Comparison of ENCODE assay signal across 11 mouse cellular contexts in genomic region chr2:168981448-168981847, GRCm38 (mm10). TPM values are rescaled to one million over a fixed set of nuclear protein-coding genes. Genes with fewer than 3 reads are reported as not detected.
DNase-seq lines count a peak whose midpoint lies in the region; ATAC-seq and TF ChIP-seq lines count a peak whose summit lies in the region.
"Had no signal": no experiment of that assay in that cellular context is flagged by ENCODE, and none has a peak within 500 bp of the region (broad histone marks: within the 10 kb centered on the region; RNA-seq: fewer than 3 reads in every experiment).

No protein-coding gene starts in this region.

- H3K4me3 ChIP-seq in heart, embryonic 15.5 days: 0 out of 2 replicates have a peak overlapping the region, but pooled peaks have one; percentile 15
- H3K4me3 ChIP-seq in E14TG2a.4 (replicated peaks; ENCODE audit: low read length): peak overlapping the region; percentile 85
- H3K4me3 ChIP-seq in cortical plate, adult 2 months (ENCODE audit: insufficient read depth, low read length): 0 out of 2 replicates have a peak overlapping the region, but pooled peaks have one; percentile 15
- H3K4me3 ChIP-seq in liver, embryonic 15.5 days (replicated peaks): 0 out of 2 replicates have a peak overlapping the region, but pooled peaks have one; percentile 8
- H3K4me3 ChIP-seq in kidney, embryonic 16.5 days (ENCODE audit: low read length): no peak overlapping the region
- H3K4me3 ChIP-seq: forebrain, embryonic 13.5 days; kidney, embryonic 15.5 days; limb, embryonic 15.5 days had no signal

- H3K4me2 ChIP-seq in heart, embryonic 15.5 days: peak overlapping the region; percentile 21; the same call in 1 of the 2 replicates
- 0 out of 2 replicates have a peak overlapping the region, but pooled peaks have one; percentile 39 for H3K4me2 ChIP-seq in liver, embryonic 15.5 days
- H3K4me2 ChIP-seq in kidney, embryonic 16.5 days (replicated peaks; ENCODE audit: low read depth, low read length): no peak overlapping the region
- H3K4me2 ChIP-seq: forebrain, embryonic 13.5 days; kidney, embryonic 15.5 days; limb, embryonic 15.5 days had no signal

- WGBS in heart, embryonic 15.5 days: 58% methylated on average over 12 of the region's 12 CpGs
- 59% methylated on average over 12 of the region's 12 CpGs for WGBS in liver, embryonic 15.5 days (ENCODE audit: insufficient replicate concordance)
- WGBS in kidney, embryonic 16.5 days: 80% methylated on average over 12 of the region's 12 CpGs

- no peak overlapping the region for H3K9ac ChIP-seq in heart, embryonic 15.5 days
- H3K9ac ChIP-seq in liver, embryonic 15.5 days: no peak overlapping the region
- H3K9ac ChIP-seq in kidney, embryonic 16.5 days (replicated peaks; ENCODE audit: low read length): no peak overlapping the region
- H3K9ac ChIP-seq: forebrain, embryonic 13.5 days; kidney, embryonic 15.5 days; limb, embryonic 15.5 days had no signal

- no peak for TF ChIP-seq POLR2A in cortical plate, adult 2 months (IDR thresholded peaks at IDR 0.05; ENCODE audit: extremely low read depth, insufficient read depth, low read length)

- peaks cover 5% of the 10 kb centered on the region; the same call in 1 of the 2 replicates for H3K4me1 ChIP-seq in heart, embryonic 15.5 days (replicated peaks)
- peaks cover 52% of the 10 kb centered on the region for H3K4me1 ChIP-seq in E14TG2a.4 (replicated peaks; ENCODE audit: low read depth, low read length)
- no peaks in the 10 kb centered on the region for H3K4me1 ChIP-seq in cortical plate, adult 2 months (ENCODE audit: control insufficient read depth, insufficient read depth, low read length)
- H3K4me1 ChIP-seq in liver, embryonic 15.5 days (replicated peaks): no peaks in the 10 kb centered on the region
- no peaks in the 10 kb centered on the region for H3K4me1 ChIP-seq in kidney, embryonic 16.5 days (ENCODE audit: insufficient read depth, low read length)
- H3K4me1 ChIP-seq: forebrain, embryonic 13.5 days; kidney, embryonic 15.5 days had no signal

- intact Hi-C loops in heart, postnatal 10 days (cut with DNase I): no loop called here

- H3K9me3 ChIP-seq in heart, embryonic 15.5 days (replicated peaks): no peaks in the 10 kb centered on the region
- H3K9me3 ChIP-seq in E14TG2a.4 (ENCODE audit: low read length): no peaks in the 10 kb centered on the region
- H3K9me3 ChIP-seq in liver, embryonic 15.5 days (replicated peaks): no peaks in the 10 kb centered on the region
- peaks cover 4% of the 10 kb centered on the region; the same call in 1 of the 2 replicates for H3K9me3 ChIP-seq in kidney, embryonic 16.5 days (ENCODE audit: low read length)
- H3K9me3 ChIP-seq: forebrain, embryonic 13.5 days; kidney, embryonic 15.5 days; limb, embryonic 15.5 days had no signal

- DNase-seq in heart, postnatal 10 days: no peak
- DNase-seq: thymus, postnatal 25 days had no signal

- 0 out of 2 replicates have a peak, but pooled peaks have one; percentile 8 for TF ChIP-seq CTCF in E14TG2a.4 (conservative IDR thresholded peaks at IDR 0.05; ENCODE audit: low read length)
- no peak for TF ChIP-seq CTCF in cortical plate, adult 2 months (IDR thresholded peaks at IDR 0.05; ENCODE audit: extremely low read depth, insufficient read depth, low read length)

- 0 out of 2 replicates have a peak overlapping the region, but pooled peaks have one; percentile 12 for H3K27ac ChIP-seq in heart, embryonic 15.5 days
- H3K27ac ChIP-seq in cortical plate, adult 2 months (ENCODE audit: insufficient read depth, low read length): no peak overlapping the region
- no peak overlapping the region for H3K27ac ChIP-seq in liver, embryonic 15.5 days (replicated peaks)
- H3K27ac ChIP-seq in kidney, embryonic 16.5 days (ENCODE audit: low read length): no peak overlapping the region
- H3K27ac ChIP-seq: forebrain, embryonic 13.5 days; kidney, embryonic 15.5 days; limb, embryonic 15.5 days had no signal

- no peaks in the 10 kb centered on the region for H3K36me3 ChIP-seq in heart, embryonic 15.5 days
- peaks cover 42% of the 10 kb centered on the region for H3K36me3 ChIP-seq in E14TG2a.4 (ENCODE audit: insufficient read depth, low read length)
- no peaks in the 10 kb centered on the region for H3K36me3 ChIP-seq in liver, embryonic 15.5 days (replicated peaks)
- no peaks in the 10 kb centered on the region for H3K36me3 ChIP-seq in kidney, embryonic 16.5 days (ENCODE audit: insufficient read depth, low read length)
- H3K36me3 ChIP-seq: kidney, embryonic 15.5 days; limb, embryonic 15.5 days had no signal

- no peak for ATAC-seq in heart, embryonic 15.5 days (replicated peaks; ENCODE audit: insufficient number of reproducible peaks, insufficient read depth, low FRiP score, low read depth)
- ATAC-seq in liver, embryonic 15.5 days (ENCODE audit: insufficient read depth): no peak
- no peak for ATAC-seq in kidney, embryonic 16.5 days (ENCODE audit: low FRiP score, low TSS enrichment)
- ATAC-seq in granulocyte monocyte progenitor cell, adult 5-6 weeks (replicated peaks; ENCODE audit: poor library complexity, severe bottlenecking): no peak

- H3K27me3 ChIP-seq in heart, embryonic 15.5 days: no peaks in the 10 kb centered on the region
- H3K27me3 ChIP-seq in E14TG2a.4 (ENCODE audit: insufficient read depth, low read length): no peaks in the 10 kb centered on the region
- no peaks in the 10 kb centered on the region for H3K27me3 ChIP-seq in liver, embryonic 15.5 days
- H3K27me3 ChIP-seq in kidney, embryonic 16.5 days (ENCODE audit: insufficient read depth, low read length): no peaks in the 10 kb centered on the region
- H3K27me3 ChIP-seq: kidney, embryonic 15.5 days; limb, embryonic 15.5 days had no signal

RNA-seq across cellular contexts. Expression of gene Zfp64, which starts 26.1 kb away (rescaled TPM):
- polyA plus RNA-seq in heart, embryonic 15.5 days (2015; fragmentation: Nextera tagmentation; extraction: Ambion mirVana): 13.2 and 17.5 TPM in 2 replicates
- 10 to 100 TPM; 11.7 to 12.1 TPM for total RNA-seq in heart, postnatal 10 days (2021)
- 18.9 TPM in 2 replicates for polyA plus RNA-seq in cortical plate, adult 2 months (2012; rRNA removed)
- polyA plus RNA-seq in liver, embryonic 15.5 days (2015; fragmentation: Nextera tagmentation; extraction: Ambion mirVana): 8.2 and 8.4 TPM in 2 replicates
- polyA plus RNA-seq in kidney, embryonic 16.5 days (2015; fragmentation: Nextera tagmentation; extraction: Ambion mirVana): 30.1 and 33.0 TPM in 2 replicates
- total RNA-seq in granulocyte monocyte progenitor cell, adult 5-6 weeks (2014; fragmentation: Nextera tagmentation): 15.3 and 23.4 TPM in 2 replicates
- total RNA-seq in granulocyte monocyte progenitor cell, adult 5-6 weeks (2017): 23.2 and 31.8 TPM in 2 replicates
